Mouse (Mus musculus) forebrain, embryonic 10.5 days (tissue): ENCODE results near the gene Cpt1a. TPM values are rescaled to one million over a fixed set of nuclear protein-coding genes. Genes with fewer than 3 reads are reported as not detected.

Source experiments
- DNase-seq: peaks from one replicate; pipeline ENCODE4 v3.0.0-alpha.2; 2017; ENCODE audit warnings: low spot score; ENCODE audit errors: extremely low spot score
- H3K27ac ChIP-seq: fragments of 300-500 bp; sonication (generic); 2 replicates; pipeline ENCODE4 v1.5.1; 2016; ENCODE audit warnings: mild to moderate bottlenecking
- H3K27me3 ChIP-seq: fragments of 300-500 bp; sonication (generic); 2 replicates; pipeline ENCODE4 v1.6.1; 2016; ENCODE audit warnings: mild to moderate bottlenecking; ENCODE audit not compliant: poor library complexity, severe bottlenecking
- H3K36me3 ChIP-seq: fragments of 300-500 bp; sonication (generic); replicated peaks from 2 replicates; pipeline ENCODE4 v1.6.1; 2016; ENCODE audit warnings: mild to moderate bottlenecking, moderate library complexity
- H3K4me1 ChIP-seq: fragments of 300-500 bp; sonication (generic); 2 replicates; pipeline ENCODE4 v1.6.1; 2016
- H3K4me3 ChIP-seq: fragments of 300-500 bp; sonication (generic); 2 replicates; pipeline ENCODE4 v1.5.1; 2016; ENCODE audit warnings: mild to moderate bottlenecking, moderate library complexity
- H3K9me3 ChIP-seq: fragments of 300-500 bp; sonication (generic); 2 replicates; pipeline ENCODE4 v1.6.1; 2016; ENCODE audit warnings: mild to moderate bottlenecking, moderate library complexity
- WGBS: fragments of 180-500 bp; shearing (Covaris S2); methylation state at CpG from one replicate; pipeline ENCODE4 v1.1.7; 2016; 5-methylcytosine and 5-hydroxymethylcytosine counted together
- polyA plus RNA-seq: library from polyadenylated mRNA; unstranded; fragments of >200 nt; fragmentation: Nextera tagmentation; extraction: Ambion mirVana; gene quantifications from 2 replicates; pipeline ENCODE4 v1.2.1, GENCODE M21; 2016

The Cpt1a gene
- 5.5 and 6.0 TPM in 2 replicates for polyA plus RNA-seq

- DNase-seq: peak; percentile 38
- Histone ChIP-seq H3K36me3 (no peaks in the 10 kb centered on the region), H3K27me3 (peaks cover 73% of the 10 kb centered on the region), H3K9me3 (no peaks in the 10 kb centered on the region), H3K4me1 (peaks cover 53% of the 10 kb centered on the region), H3K27ac (peak within 1 kb of the TSS; percentile 76), H3K4me3 (peak within 1 kb of the TSS; percentile 65)
- 4% methylated on average over 26 of the region's 26 CpGs for WGBS
Observed at GRCm38 (mm10) chr19:3322261-3322969, at the start of gene Cpt1a. Gene Cpt1a, plus strand, starts transcription at chr19:3322334.

- DNase-seq: no peak
- Histone ChIP-seq H3K27ac (no peak overlapping the region), H3K4me3 (no peak overlapping the region), H3K9me3 (no peaks in the 10 kb centered on the region; the same call in 1 of the 2 replicates), H3K36me3 (peaks cover 99% of the 10 kb centered on the region), H3K4me1 (no peaks in the 10 kb centered on the region), H3K27me3 (no peaks in the 10 kb centered on the region)
- 95% methylated on average over 9 of the region's 9 CpGs for WGBS
Observed at GRCm38 (mm10) chr19:3273331-3273730, 48.8 kb upstream of the Cpt1a start.

DNA sequence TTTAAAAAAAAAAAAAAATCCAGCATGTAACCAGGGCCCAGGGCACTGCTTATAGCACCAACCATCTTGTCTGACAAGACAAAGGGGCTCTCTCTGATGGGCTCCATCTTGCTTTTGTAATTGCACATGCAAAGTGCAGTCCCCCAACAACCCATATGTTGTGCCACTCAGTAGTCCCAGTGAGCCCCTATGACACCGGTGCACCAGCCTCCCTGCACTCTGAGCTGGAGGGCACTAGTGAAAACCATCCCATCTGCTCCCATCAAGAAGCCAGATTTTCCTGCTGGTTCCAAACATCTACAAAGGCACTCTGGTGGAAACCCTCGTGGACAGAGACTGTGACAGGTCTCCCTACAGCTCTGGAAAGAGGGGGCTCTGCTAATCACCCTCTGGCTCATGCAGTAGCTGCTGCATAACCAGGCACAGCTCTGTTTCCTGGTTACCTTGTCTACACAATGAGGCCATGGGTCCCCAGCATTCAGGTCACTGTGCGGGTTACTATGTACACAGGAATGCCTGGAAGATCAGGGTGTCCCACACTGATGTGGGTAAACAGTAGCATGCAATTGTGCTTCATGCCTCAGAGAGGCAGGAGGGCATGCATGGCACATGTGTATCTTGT lies 46.3 kb upstream of the Cpt1a start:
- DNase-seq: no peak
- no peaks in the 10 kb centered on the region for H3K4me1 ChIP-seq
- no peak overlapping the region for H3K4me3 ChIP-seq
- H3K9me3 ChIP-seq: no peaks in the 10 kb centered on the region
- H3K27ac ChIP-seq: no peak overlapping the region
- no peaks in the 10 kb centered on the region for H3K27me3 ChIP-seq
- H3K36me3 ChIP-seq: peaks cover 97% of the 10 kb centered on the region
- WGBS: 95% methylated on average over 3 of the region's 3 CpGs

DNA sequence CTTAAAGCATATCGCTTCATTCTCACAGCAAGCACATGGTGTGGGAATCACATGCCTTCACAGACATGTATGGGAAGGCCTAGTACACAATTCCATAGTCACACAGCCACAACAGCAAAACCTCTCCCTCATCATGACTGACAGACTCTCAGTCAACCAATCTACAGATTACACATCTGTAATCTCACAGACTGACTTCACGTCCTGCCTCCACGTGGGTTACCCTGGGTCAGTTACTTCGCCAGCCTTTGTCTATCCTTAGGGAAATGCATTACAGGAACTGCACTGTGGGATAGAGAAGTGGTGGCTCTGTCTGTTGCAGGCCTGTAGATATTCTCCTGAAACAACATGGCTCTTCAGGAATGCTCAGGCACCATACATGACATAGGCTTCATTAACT lies 40.2 kb upstream of the Cpt1a start:
- Histone ChIP-seq H3K4me3 (peak overlapping the region; percentile 84), H3K27me3 (no peaks in the 10 kb centered on the region), H3K36me3 (peaks cover 61% of the 10 kb centered on the region), H3K27ac (peak overlapping the region; percentile 91; the same call in 1 of the 2 replicates), H3K9me3 (no peaks in the 10 kb centered on the region), H3K4me1 (peaks cover 22% of the 10 kb centered on the region)
- WGBS: 81% methylated on average over 4 of the region's 4 CpGs
- no peak for DNase-seq

GRCm38 (mm10) chr19:3282572-3283467 lies 39.3 kb upstream of the Cpt1a start, which contains the start of the genes Mrpl21 and Ighmbp2:
Gene Mrpl21, plus strand, starts transcription at chr19:3282901.
Gene Ighmbp2, minus strand, starts transcription at chr19:3283017.
- peak; percentile 91 for DNase-seq
- Histone ChIP-seq H3K36me3 (peaks cover 62% of the 10 kb centered on the region), H3K27me3 (no peaks in the 10 kb centered on the region), H3K27ac (peak within 1 kb of the TSS; percentile 91), H3K9me3 (no peaks in the 10 kb centered on the region), H3K4me3 (peak within 1 kb of the TSS; percentile 84), H3K4me1 (peaks cover 22% of the 10 kb centered on the region)
- WGBS: under 1% methylated on average over 49 of the region's 49 CpGs

DNA sequence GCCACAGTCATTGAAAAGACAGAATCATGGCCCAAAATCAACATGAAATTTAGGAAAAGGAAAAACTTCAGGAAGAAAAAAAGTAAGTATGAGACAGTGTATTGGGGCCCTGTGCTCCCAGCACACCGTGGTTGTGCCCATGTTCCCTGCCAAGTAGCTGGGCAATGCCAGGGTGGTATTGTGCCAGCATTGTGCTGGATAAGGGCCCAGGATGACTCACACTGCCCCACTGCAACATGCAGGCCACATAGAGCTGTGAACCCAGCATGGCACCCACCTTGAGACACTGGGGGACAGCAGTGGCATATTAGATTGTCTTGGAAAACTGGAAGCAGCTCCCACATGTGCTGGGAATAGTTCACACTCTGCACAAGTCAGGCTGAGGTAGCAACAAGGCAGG lies 33.1 kb upstream of the Cpt1a start:
- Histone ChIP-seq H3K4me1 (peaks cover 1% of the 10 kb centered on the region), H3K4me3 (no peak overlapping the region), H3K27ac (no peak overlapping the region), H3K36me3 (peaks cover 83% of the 10 kb centered on the region), H3K27me3 (no peaks in the 10 kb centered on the region), H3K9me3 (no peaks in the 10 kb centered on the region)
- no peak for DNase-seq
- WGBS: 100% methylated on average over 1 of the region's 1 CpGs

GRCm38 (mm10) chr19:3292028-3292427 lies 30.1 kb upstream of the Cpt1a start:
- WGBS: 72% methylated on average over 2 of the region's 2 CpGs
- H3K36me3 ChIP-seq: peaks cover 61% of the 10 kb centered on the region

GRCm38 (mm10) chr19:3292993-3293392 lies 29.1 kb upstream of the Cpt1a start:
- no peak overlapping the region for H3K27ac ChIP-seq
- H3K9me3 ChIP-seq: no peaks in the 10 kb centered on the region
- H3K4me1 ChIP-seq: no peaks in the 10 kb centered on the region
- peaks cover 52% of the 10 kb centered on the region for H3K36me3 ChIP-seq
- H3K4me3 ChIP-seq: no peak overlapping the region
- 85% methylated on average over 1 of the region's 1 CpGs for WGBS
- no peaks in the 10 kb centered on the region for H3K27me3 ChIP-seq
- no peak for DNase-seq

More at GRCm38 (mm10) chr19:3292028-3292427, 30.1 kb upstream of the Cpt1a start:
- Histone ChIP-seq H3K9me3 (no peaks in the 10 kb centered on the region), H3K4me3 (no peak overlapping the region), H3K27ac (no peak overlapping the region), H3K4me1 (no peaks in the 10 kb centered on the region), H3K27me3 (no peaks in the 10 kb centered on the region)
- DNase-seq: peak; percentile 55

- Histone ChIP-seq H3K27me3 (no peaks in the 10 kb centered on the region), H3K27ac (no peak overlapping the region), H3K4me3 (no peak overlapping the region), H3K9me3 (no peaks in the 10 kb centered on the region), H3K36me3 (peaks cover 29% of the 10 kb centered on the region), H3K4me1 (no peaks in the 10 kb centered on the region)
- no peak for DNase-seq
- WGBS: 90% methylated on average over 6 of the region's 6 CpGs
Observed at GRCm38 (mm10) chr19:3295245-3295644, 26.9 kb upstream of the Cpt1a start.

GRCm38 (mm10) chr19:3297034-3297433 lies 25.1 kb upstream of the Cpt1a start:
- no peak overlapping the region for H3K27ac ChIP-seq

GRCm38 (mm10) chr19:3297775-3298174 lies 24.4 kb upstream of the Cpt1a start:
- H3K4me1 ChIP-seq: no peaks in the 10 kb centered on the region
- no peak overlapping the region for H3K4me3 ChIP-seq
- no peak overlapping the region for H3K27ac ChIP-seq
- 90% methylated on average over 7 of the region's 7 CpGs for WGBS
- no peaks in the 10 kb centered on the region for H3K9me3 ChIP-seq
- H3K36me3 ChIP-seq: peaks cover 5% of the 10 kb centered on the region; the same call in 1 of the 2 replicates
- H3K27me3 ChIP-seq: no peaks in the 10 kb centered on the region
- DNase-seq: no peak

More at GRCm38 (mm10) chr19:3297034-3297433, 25.1 kb upstream of the Cpt1a start:
- peaks cover 11% of the 10 kb centered on the region; the same call in 1 of the 2 replicates for H3K36me3 ChIP-seq
- DNase-seq: no peak
- H3K9me3 ChIP-seq: no peaks in the 10 kb centered on the region
- H3K27me3 ChIP-seq: no peaks in the 10 kb centered on the region
- H3K4me1 ChIP-seq: no peaks in the 10 kb centered on the region
- no peak overlapping the region for H3K4me3 ChIP-seq

DNA sequence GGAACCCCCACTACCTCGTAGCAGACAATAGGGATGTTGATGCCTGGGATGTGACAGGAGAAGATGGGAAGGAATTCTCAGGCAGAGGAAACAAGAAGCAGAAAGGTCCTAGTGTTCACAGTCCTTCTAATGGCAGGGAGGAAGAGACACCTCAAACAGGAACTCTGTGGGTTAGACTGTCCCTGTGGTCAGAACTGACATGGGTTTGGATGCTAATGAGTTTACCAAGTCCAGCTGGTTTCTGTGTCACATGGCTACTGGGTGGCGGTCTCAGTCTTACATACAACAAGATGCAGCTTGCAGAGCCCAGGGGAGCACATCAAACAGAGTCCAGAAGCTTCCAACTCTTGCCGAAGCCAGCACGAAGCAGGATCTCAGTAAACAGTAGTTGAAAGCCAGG lies 18.1 kb upstream of the Cpt1a start:
- 76% methylated on average over 4 of the region's 4 CpGs for WGBS
- H3K4me1 ChIP-seq: no peaks in the 10 kb centered on the region
- H3K9me3 ChIP-seq: no peaks in the 10 kb centered on the region
- no peak for DNase-seq
- H3K36me3 ChIP-seq: no peaks in the 10 kb centered on the region
- no peak overlapping the region for H3K27ac ChIP-seq
- H3K4me3 ChIP-seq: no peak overlapping the region
- no peaks in the 10 kb centered on the region for H3K27me3 ChIP-seq
